Mouse (Mus musculus) kidney, embryonic 14.5 days (tissue): ENCODE data around the gene Crtc1. TPM values are rescaled to one million over a fixed set of nuclear protein-coding genes. Genes with fewer than 3 reads are reported as not detected.

Source experiments
- ATAC-seq: fragments of 200-750 bp; cut with Nextera tagmentation; 2 replicates; pipeline ENCODE4 v1.8.0; 2017; ENCODE audit warnings: moderate number of reproducible peaks, mild to moderate bottlenecking, moderate TSS enrichment, moderate library complexity; ENCODE audit not compliant: low FRiP score, low TSS enrichment
- H3K27ac ChIP-seq: fragments of 300-500 bp; sonication (generic); 2 replicates; pipeline ENCODE4 v1.5.1; 2014; ENCODE audit warnings: low read depth, mild to moderate bottlenecking, low read length, moderate library complexity, mixed read lengths
- H3K27me3 ChIP-seq: fragments of 300-500 bp; sonication (generic); 2 replicates; pipeline ENCODE4 v1.6.1; 2014; ENCODE audit warnings: mild to moderate bottlenecking, low read length; ENCODE audit not compliant: control insufficient read depth, insufficient read depth
- H3K36me3 ChIP-seq: fragments of 300-500 bp; sonication (generic); 2 replicates; pipeline ENCODE4 v1.6.1; 2014; ENCODE audit warnings: low read length, mixed read lengths; ENCODE audit not compliant: control insufficient read depth, insufficient read depth
- H3K4me1 ChIP-seq: fragments of 300-500 bp; sonication (generic); 2 replicates; pipeline ENCODE4 v1.6.1; 2014; ENCODE audit warnings: low read length, mixed read lengths; ENCODE audit not compliant: control insufficient read depth, insufficient read depth
- H3K4me2 ChIP-seq: fragments of 300-500 bp; sonication (generic); replicated peaks from 2 replicates; pipeline ENCODE4 v1.6.1; 2014; ENCODE audit warnings: low read depth, mild to moderate bottlenecking, low read length
- H3K4me3 ChIP-seq: fragments of 300-500 bp; sonication (generic); 2 replicates; pipeline ENCODE4 v1.5.1; 2014; ENCODE audit warnings: mild to moderate bottlenecking, low read length
- H3K9ac ChIP-seq: fragments of 300-500 bp; sonication (generic); 2 replicates; pipeline ENCODE4 v1.6.1; 2014; ENCODE audit warnings: low read depth, mild to moderate bottlenecking, low read length, moderate library complexity
- H3K9me3 ChIP-seq: fragments of 300-500 bp; sonication (generic); 2 replicates; pipeline ENCODE4 v1.6.1; 2016; ENCODE audit warnings: low read length; ENCODE audit not compliant: control insufficient read depth
- WGBS: fragments of 180-500 bp; shearing (Covaris S2); extraction: QIAGEN DNeasy Blood & Tissue Kit; methylation state at CpG from one replicate; pipeline ENCODE4 v1.1.7; 2014; 5-methylcytosine and 5-hydroxymethylcytosine counted together
- polyA plus RNA-seq: library from polyadenylated mRNA; unstranded; fragments of >200 nt; fragmentation: Nextera tagmentation; extraction: Ambion mirVana; gene quantifications from 2 replicates; pipeline ENCODE4 v1.2.1, GENCODE M21; 2014

Crtc1 gene
- polyA plus RNA-seq, 1 experiment from 2014 or later: 21.2 TPM

DNA sequence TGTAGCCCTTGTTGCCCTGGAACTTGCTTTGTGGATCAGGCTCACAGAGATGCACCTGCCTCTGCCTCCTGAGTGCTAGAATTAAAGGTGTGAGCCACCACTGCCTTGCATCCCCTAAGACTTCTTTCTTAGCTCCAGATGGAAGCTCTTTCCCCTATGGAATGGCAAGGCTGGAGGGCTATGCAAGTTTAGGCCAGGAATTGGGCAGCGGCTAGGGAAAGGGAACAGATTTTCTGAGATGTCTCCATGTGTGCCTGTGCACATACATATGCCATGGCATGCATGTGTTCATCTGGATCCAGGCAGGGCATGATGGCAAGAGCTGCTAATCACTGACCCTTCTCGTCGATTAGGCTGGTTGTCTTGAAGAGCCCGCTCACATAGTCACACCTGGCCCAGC is 26.3 kb upstream of the Crtc1 start:
- peaks cover 13% of the 10 kb centered on the region for H3K4me1 ChIP-seq
- H3K9me3 ChIP-seq: no peaks in the 10 kb centered on the region
- H3K36me3 ChIP-seq: no peaks in the 10 kb centered on the region
- no peak overlapping the region for H3K4me2 ChIP-seq
- no peaks in the 10 kb centered on the region for H3K27me3 ChIP-seq
- H3K27ac ChIP-seq: no peak overlapping the region
- no peak overlapping the region; the same call in 1 of the 2 replicates for H3K9ac ChIP-seq
- no peak overlapping the region for H3K4me3 ChIP-seq
- ATAC-seq: no peak
- 96% methylated on average over 4 of the region's 4 CpGs for WGBS

GRCm38 (mm10) chr8:70464162-70464561 is 24.8 kb upstream of the Crtc1 start:
- peaks cover 10% of the 10 kb centered on the region for H3K4me1 ChIP-seq

GRCm38 (mm10) chr8:70463306-70463705 is 23.9 kb upstream of the Crtc1 start:
- Histone ChIP-seq H3K4me1 (peaks cover 10% of the 10 kb centered on the region), H3K9ac (no peak overlapping the region), H3K4me3 (no peak overlapping the region), H3K9me3 (0 out of 2 replicates have a peak, but pooled peaks cover 3% of the 10 kb centered on the region), H3K4me2 (no peak overlapping the region), H3K27me3 (no peaks in the 10 kb centered on the region), H3K27ac (no peak overlapping the region), H3K36me3 (no peaks in the 10 kb centered on the region)
- no peak for ATAC-seq
- WGBS: 74% methylated on average over 4 of the region's 4 CpGs

More at GRCm38 (mm10) chr8:70464162-70464561, 24.8 kb upstream of the Crtc1 start:
- Histone ChIP-seq H3K27ac (no peak overlapping the region), H3K36me3 (no peaks in the 10 kb centered on the region), H3K4me3 (no peak overlapping the region), H3K27me3 (no peaks in the 10 kb centered on the region), H3K9me3 (0 out of 2 replicates have a peak, but pooled peaks cover 3% of the 10 kb centered on the region), H3K4me2 (no peak overlapping the region), H3K9ac (no peak overlapping the region; the same call in 1 of the 2 replicates)
- WGBS: 85% methylated on average over 6 of the region's 6 CpGs
- ATAC-seq: no peak

GRCm38 (mm10) chr8:70462516-70462813 is 23.1 kb upstream of the Crtc1 start:
- Histone ChIP-seq H3K4me1 (peaks cover 9% of the 10 kb centered on the region), H3K9me3 (0 out of 2 replicates have a peak, but pooled peaks cover 3% of the 10 kb centered on the region), H3K9ac (no peak overlapping the region), H3K27me3 (no peaks in the 10 kb centered on the region), H3K4me2 (no peak overlapping the region), H3K4me3 (no peak overlapping the region), H3K27ac (no peak overlapping the region), H3K36me3 (no peaks in the 10 kb centered on the region)
- WGBS: 74% methylated on average over 8 of the region's 8 CpGs
- no peak for ATAC-seq

GRCm38 (mm10) chr8:70461765-70462515 is 22.6 kb upstream of the Crtc1 start:
- Histone ChIP-seq H3K27ac (no peak overlapping the region), H3K4me1 (peaks cover 4% of the 10 kb centered on the region), H3K4me3 (no peak overlapping the region), H3K4me2 (no peak overlapping the region), H3K27me3 (no peaks in the 10 kb centered on the region), H3K9me3 (0 out of 2 replicates have a peak, but pooled peaks cover 3% of the 10 kb centered on the region), H3K9ac (no peak overlapping the region), H3K36me3 (no peaks in the 10 kb centered on the region)
- WGBS: 85% methylated on average over 16 of the region's 16 CpGs
- 0 out of 2 replicates have a peak, but pooled peaks have one; percentile 43 for ATAC-seq

DNA sequence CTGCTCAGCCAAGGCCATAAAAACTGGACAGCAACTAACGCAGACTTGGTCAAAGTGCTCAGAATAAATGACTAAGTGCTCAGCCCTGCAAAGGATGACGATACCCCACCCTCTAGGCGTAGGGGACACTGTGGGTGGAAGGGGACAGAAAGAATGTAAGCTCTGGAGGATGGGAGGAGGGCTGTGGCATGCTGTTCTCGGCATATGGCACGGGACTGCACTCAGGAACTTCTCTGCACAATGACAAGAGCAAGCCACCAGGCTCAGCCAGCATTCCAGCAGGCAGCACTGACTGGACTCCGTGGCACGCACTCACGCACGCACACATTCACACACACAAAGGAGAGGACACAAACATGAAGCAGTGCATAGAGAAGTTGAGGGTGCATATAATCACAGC is 21.2 kb upstream of the Crtc1 start:
- Histone ChIP-seq H3K4me1 (no peaks in the 10 kb centered on the region), H3K4me3 (no peak overlapping the region), H3K9me3 (0 out of 2 replicates have a peak, but pooled peaks cover 3% of the 10 kb centered on the region), H3K36me3 (no peaks in the 10 kb centered on the region), H3K27me3 (no peaks in the 10 kb centered on the region), H3K4me2 (no peak overlapping the region), H3K9ac (no peak overlapping the region), H3K27ac (no peak overlapping the region)
- ATAC-seq: no peak
- 79% methylated on average over 9 of the region's 9 CpGs for WGBS

DNA sequence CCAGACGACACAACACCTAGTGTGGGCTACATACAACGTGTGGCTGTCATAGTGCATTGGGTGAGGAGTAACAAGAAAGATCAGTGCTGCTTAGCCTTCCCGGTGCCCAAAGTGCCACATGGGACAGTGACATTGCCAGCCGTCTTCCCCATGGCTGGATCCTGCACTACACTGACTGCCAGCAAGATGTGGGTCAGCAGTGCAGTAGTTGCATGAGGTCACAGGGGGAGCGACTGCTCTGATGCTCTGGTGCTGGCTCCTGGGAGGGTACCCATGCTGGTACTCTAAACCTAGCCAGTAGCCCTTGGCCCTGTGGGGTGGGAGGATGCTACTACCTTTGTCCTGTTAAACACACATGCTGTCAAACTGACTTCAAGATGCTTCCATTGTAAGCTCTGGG is 20.8 kb upstream of the Crtc1 start:
- Histone ChIP-seq H3K4me3 (no peak overlapping the region), H3K36me3 (no peaks in the 10 kb centered on the region), H3K27ac (no peak overlapping the region), H3K27me3 (no peaks in the 10 kb centered on the region), H3K9ac (no peak overlapping the region), H3K9me3 (0 out of 2 replicates have a peak, but pooled peaks cover 3% of the 10 kb centered on the region), H3K4me1 (no peaks in the 10 kb centered on the region), H3K4me2 (no peak overlapping the region)
- no peak for ATAC-seq
- 88% methylated on average over 5 of the region's 5 CpGs for WGBS

- no peak for ATAC-seq
- Histone ChIP-seq H3K27me3 (no peaks in the 10 kb centered on the region), H3K36me3 (no peaks in the 10 kb centered on the region), H3K4me3 (no peak overlapping the region), H3K4me1 (no peaks in the 10 kb centered on the region), H3K27ac (no peak overlapping the region), H3K4me2 (no peak overlapping the region), H3K9ac (no peak overlapping the region), H3K9me3 (0 out of 2 replicates have a peak, but pooled peaks cover 3% of the 10 kb centered on the region)
- WGBS: 100% methylated on average over 2 of the region's 2 CpGs
Observed at GRCm38 (mm10) chr8:70459636-70460035, 20.3 kb upstream of the Crtc1 start.

DNA sequence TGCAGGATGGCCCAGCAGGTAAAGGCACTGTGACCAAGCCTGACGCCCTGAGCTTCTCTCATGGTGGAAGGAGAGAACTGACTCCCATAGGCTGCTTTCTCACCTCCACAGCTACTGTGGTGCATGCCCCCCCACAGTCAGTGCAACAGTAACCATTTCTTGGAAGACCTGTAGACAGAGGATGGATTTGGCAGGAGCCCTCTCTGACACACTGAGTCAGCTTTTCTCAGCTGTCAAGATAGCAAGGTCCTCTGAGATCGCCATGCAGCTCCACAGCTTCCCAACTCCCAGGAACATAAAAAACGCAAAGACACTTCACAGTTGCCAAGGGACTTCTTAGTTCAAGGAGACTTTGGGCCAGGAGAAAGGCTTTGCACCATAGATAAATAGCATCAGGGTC is 19.1 kb upstream of the Crtc1 start:
- H3K9ac ChIP-seq: no peak overlapping the region
- 0 out of 2 replicates have a peak, but pooled peaks cover 3% of the 10 kb centered on the region for H3K9me3 ChIP-seq

More for the DNA sequence above, 19.1 kb upstream of the Crtc1 start:
- no peak for ATAC-seq
- no peak overlapping the region for H3K4me3 ChIP-seq
- H3K4me1 ChIP-seq: no peaks in the 10 kb centered on the region
- H3K27me3 ChIP-seq: no peaks in the 10 kb centered on the region
- H3K4me2 ChIP-seq: no peak overlapping the region
- 84% methylated on average over 3 of the region's 3 CpGs for WGBS
- no peak overlapping the region for H3K27ac ChIP-seq
- H3K36me3 ChIP-seq: no peaks in the 10 kb centered on the region
